Mouse (Mus musculus): ENCODE measurements at regions not wholly inside any gene's neighbourhood (a gene's known extent, or its start where the extent isn't known, plus 50 kb on each side); places are given as distances from the start of the nearest gene placed in this dataset.

DNA sequence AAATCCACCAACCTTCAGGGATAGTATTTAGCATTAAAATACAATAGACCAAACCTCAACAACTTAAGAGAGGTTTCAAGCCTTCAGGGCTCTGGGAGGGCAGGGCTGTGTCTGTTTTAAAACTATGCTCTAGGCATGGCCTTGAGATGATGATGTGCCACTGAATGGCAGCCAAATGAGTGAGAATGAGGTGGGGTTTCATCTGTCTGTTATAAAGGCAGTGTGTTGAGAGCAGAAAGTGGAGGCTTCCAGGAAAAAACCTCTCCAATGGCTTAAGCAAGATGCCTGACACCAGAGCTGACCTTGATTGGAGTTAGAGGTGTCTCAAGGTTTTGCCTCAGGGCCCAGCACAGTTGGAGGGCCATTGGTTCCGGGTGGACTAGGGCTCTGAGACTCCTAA lies 111.1 kb upstream of the Tut7 start:
- TF ChIP-seq POLR2A (IDR thresholded peaks at IDR 0.05; ENCODE audit: borderline replicate concordance, insufficient read depth, low read length) (no peak), CTCF (IDR thresholded peaks at IDR 0.05; ENCODE audit: borderline replicate concordance, insufficient read depth, low read depth, low read length) (no peak)
